Mouse (Mus musculus) embryonic fibroblast, embryonic 13.5 days (primary cell): ENCODE results near the gene Nup93.

Experiments used
- CTCF ChIP-seq: IDR thresholded peaks from 2 replicates; pipeline ENCODE4 v1.5.1; 2011; ENCODE audit warnings: mild to moderate bottlenecking, control low read depth, low read length, moderate library complexity, borderline replicate concordance; ENCODE audit not compliant: insufficient read depth
- POLR2A ChIP-seq: IDR thresholded peaks from 2 replicates; pipeline ENCODE4 v1.6.1; 2011; ENCODE audit warnings: low read depth, mild to moderate bottlenecking, control low read depth, low read length, moderate library complexity

DNA sequence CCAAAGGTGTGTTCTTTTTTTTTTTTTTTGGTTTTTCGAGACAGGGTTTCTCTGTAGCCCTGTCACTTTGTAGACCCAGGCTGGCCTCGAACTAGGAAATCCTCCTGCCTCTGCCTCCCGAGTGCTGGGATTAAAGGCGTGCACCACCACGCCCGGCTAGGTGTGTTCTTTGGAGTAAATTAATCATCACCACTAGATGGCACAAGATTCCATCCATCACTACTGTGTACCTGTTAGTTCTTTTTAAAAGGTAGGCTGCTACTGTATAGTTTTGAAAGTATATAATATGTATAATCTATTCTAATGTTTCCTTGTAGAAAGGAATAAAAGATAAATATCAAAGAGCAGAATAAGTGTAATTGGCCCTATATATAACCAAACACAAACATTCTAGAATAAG, 63.9 kb downstream of the Nup93 start:
- TF ChIP-seq POLR2A: no peak
- TF ChIP-seq CTCF: no peak
